Mouse (Mus musculus): ENCODE data around the gene Notch2.
A peak's percentile ranks its signal among the peaks of the same experiment; 100 is the strongest.

The Notch2 gene

DNA sequence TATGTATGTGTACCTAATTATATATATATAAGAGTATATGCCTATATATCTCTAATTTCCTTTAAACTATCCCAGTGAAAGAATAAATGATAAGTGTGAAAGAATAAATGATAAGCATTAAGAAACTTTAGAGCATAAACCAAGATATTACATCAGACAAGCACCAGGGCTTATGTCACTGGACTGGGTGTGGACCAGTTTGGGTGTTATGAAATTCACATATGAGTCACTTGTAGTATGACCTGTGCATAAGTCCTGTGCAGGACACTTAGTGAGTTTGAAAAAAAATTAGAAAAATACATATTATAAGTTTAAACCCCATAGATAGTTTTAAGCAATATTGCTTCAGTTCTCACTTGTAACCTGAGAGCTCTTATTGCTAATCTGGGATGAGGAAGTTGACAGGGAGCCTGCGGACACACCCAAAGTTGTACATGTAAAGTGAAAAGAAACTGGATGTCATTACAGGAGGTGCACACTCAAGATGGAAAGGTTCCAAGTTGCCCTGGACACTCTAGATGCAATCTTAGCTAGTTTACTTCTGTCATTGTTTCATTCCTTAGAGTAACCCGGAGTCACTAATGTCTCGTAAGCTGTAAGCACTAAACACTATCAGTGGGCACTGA is 19.3 kb upstream of the Notch2 start:
- DNase-seq (ENCODE audit: low spot score in 2 of 2): no peak

DNA sequence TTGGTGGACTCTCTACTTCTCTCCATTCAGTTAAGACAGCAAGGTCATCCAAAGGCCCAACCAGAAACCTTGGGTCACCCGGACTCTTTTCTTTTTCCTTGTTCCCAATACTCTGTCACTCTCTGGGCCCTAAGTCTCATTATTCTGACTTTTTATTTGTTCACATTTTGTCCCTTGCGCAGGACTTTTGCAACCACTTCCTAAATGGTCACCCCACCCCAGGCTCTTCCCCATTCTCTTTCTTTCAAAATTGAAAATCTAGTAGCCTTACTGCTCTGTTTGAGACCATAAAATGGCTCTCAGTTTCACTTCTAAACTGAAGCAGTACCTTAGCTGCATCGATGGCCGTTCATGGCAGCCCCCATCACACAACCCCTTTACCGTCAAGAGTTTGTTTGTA is 18.5 kb upstream of the Notch2 start:
- no peak for DNase-seq (ENCODE audit: low spot score in 2 of 2)

DNA sequence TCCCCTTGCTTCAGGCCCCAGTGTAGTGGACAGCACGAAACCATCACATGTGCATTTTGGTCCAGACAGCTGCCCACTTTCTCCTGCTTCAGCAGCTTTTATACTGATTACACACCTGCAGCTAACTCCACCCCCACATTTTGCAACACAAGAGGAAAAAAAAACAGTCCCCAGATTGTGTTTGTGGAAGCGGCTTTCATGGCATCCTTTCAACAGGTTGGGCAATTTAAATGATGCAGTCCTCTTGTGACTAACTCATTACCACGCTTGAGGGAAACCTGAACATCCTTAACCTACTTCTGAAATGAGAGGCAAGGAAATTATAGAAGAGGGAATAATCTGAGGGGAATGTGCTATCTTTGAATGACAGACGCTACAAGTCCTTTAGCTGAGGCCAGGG is 15.0 kb upstream of the Notch2 start:
- no peak for DNase-seq (ENCODE audit: low spot score in 2 of 2)

DNA sequence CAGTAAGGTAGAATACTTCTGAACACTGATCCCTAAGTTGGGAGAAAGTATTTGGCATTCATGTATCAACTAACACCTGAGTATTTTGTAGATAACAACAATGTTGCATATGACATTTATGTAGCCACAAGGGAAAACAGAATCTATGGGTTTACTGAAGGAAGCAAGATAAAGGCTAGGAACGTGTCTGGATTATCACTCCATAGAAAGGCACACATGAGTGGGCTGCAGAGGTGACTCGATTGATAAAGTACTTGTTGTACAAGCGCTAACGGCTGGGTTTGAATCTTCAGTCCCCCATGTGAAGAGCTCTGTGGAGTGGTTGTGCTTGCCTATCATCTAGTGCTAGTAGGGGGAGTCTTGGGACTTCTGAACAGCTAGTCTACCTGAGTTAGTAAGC is 9.8 kb upstream of the Notch2 start:
- DNase-seq (ENCODE audit: low spot score in 2 of 2): no peak

DNA sequence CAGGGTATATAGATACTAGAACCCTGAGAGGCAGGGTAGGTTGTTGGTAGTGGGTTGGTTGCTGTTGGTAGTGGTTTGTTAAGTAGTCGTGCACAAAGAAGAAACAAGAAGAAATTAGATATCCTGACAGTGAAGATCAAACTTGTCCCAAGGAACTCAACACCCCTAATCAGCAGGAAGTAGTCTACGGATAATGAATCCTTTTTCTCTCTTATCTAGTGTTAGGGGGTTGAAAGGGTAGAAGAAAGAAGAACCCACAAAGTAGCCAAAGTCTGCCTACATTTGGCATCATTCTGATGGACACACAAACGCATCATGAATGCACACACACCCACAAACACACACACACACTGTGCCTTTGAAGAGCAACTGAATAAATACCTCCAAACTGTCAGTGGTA is 9.1 kb upstream of the Notch2 start:
- DNase-seq (ENCODE audit: low spot score in 2 of 2): no peak

DNA sequence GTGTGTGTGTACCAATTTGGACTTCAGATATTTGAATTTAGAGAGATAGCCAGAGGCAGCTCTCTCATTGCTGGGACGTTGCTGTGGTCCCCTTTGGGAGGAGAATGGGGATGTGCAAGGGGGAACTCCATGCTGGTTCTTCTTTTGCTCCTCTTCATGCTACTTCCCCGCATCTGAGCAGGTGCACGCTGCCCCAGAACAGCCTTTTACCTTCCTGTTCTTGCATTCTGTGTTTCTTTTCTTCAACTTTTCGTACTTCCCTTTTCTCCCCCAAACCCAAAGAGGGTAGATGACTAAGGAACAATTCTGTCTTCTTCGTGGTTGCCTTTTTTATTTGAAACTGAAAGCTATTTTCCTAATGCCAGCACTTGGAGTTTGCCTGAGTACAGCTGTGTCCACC is 8.0 kb upstream of the Notch2 start:
- no peak for DNase-seq (ENCODE audit: low spot score in 2 of 2)

DNA sequence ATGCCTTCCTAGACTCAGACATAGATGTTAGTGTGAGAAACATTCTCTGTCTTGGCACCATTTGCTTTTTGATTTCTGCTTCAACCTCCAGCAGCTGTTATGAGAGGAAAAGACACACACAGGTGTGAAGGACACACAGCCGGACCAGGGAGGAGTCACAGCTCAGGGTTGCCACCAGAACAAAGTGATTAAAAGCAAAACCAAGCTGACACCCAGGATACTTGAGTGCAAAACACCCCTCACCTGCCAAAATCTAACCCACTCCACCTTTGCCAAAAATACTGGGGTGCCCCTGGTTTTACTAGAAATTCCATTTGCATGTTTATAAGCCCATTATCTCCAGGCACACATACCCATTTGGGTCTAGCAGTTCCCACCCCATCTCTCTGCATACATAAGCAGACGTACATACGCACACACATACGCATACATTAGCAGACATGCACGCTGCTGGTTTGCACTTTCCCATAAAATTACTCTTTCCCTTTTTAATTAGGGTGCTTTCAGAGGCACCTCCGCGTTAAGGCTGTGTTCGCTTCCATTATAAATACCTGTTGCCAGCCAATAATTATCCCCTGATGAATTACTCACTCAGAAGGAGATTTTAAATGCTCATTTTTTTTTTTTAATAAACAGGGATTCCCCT is 7.2 kb upstream of the Notch2 start:
- no peak for DNase-seq (ENCODE audit: low spot score in 2 of 2)

DNA sequence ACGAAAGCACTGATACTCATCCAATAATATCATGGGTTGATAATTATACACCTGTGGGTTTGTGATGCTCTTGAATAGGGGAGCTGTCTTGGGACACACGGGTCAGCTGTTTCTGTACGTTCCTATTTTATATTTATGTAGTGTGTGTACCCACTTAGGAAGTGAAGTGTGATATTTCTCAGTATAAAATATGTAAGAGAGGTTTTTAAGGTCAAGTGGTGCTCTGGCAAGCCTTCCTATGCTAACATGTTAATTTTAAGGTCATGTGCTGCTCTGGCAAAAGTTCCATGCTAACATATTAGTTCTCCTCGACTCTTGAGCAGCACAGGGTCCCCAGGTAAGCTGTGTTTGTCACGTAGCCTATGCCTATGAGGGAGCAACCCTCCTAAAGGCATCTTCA is 6.4 kb upstream of the Notch2 start:
- no peak for DNase-seq (ENCODE audit: low spot score in 2 of 2)

DNA sequence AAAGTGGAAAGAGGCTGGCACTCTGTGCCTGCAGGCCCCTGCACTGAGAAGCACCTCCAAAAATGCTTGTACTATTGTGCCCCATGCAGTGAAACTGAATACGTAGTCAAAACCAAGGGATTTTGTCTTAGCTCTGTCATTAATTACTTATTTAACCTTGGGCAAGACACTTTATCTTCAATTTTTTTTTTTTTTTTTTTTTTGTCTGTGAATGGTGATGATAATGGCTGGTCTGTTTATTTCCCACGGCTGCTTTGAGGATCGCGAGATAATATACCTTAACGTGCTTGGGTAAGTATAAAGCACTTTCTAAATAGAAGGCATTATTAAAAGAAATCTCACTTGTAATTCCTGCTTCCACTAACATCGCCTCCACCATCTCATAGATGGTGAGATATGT is 5.2 kb upstream of the Notch2 start:
- no peak for DNase-seq (ENCODE audit: low spot score in 2 of 2)

DNA sequence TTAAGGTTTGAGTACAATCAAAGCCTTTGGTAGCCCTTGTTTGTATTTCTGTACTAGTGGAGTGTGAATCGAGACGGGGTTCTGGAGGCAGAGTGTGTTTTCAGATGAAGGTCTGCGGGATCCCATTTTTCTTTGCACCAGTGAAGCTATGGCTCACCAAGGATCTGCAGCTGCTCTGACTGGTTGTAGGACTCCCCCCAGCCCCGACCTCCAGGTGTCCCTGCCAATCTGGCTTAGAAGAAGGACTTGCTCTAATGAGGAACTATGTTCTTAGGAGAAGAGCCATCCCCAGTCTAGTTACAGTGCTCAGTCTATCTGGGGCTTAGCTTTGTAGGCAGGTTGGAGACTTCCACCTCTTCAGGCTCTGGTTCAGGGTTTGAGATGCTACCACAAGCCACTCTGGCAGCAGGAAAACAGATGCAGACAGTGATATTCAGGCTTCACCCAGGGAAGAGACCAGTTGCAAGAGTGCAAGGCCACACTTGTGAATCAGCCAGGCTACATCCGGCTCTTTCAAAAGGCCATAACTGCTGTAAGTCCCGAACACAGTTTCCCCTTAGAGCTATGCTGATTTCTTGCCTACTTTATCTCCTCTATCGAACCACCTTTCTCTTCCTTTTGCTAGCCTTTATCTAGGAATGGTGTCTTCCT is 4.0 kb upstream of the Notch2 start:
- DNase-seq (ENCODE audit: low spot score in 2 of 2): no peak

DNA sequence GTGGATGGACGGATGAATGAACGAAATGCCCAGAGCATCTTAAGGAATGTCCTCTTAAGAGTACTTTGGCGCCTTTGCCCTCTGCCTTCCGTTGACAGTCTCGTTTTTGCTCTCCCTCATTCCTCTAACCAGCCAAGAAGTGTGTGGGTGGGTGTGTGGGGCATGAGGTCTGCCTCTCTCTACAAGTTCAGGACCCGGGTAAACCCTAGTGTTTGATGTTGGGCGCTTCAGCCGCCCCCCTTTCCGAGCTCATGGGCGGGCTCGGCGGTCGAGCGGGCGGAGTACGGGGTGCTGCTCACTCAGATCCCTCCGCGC is 284 bp upstream of the Notch2 start:
- DNase-seq (ENCODE audit: low spot score in 2 of 2): no peak

DNA sequence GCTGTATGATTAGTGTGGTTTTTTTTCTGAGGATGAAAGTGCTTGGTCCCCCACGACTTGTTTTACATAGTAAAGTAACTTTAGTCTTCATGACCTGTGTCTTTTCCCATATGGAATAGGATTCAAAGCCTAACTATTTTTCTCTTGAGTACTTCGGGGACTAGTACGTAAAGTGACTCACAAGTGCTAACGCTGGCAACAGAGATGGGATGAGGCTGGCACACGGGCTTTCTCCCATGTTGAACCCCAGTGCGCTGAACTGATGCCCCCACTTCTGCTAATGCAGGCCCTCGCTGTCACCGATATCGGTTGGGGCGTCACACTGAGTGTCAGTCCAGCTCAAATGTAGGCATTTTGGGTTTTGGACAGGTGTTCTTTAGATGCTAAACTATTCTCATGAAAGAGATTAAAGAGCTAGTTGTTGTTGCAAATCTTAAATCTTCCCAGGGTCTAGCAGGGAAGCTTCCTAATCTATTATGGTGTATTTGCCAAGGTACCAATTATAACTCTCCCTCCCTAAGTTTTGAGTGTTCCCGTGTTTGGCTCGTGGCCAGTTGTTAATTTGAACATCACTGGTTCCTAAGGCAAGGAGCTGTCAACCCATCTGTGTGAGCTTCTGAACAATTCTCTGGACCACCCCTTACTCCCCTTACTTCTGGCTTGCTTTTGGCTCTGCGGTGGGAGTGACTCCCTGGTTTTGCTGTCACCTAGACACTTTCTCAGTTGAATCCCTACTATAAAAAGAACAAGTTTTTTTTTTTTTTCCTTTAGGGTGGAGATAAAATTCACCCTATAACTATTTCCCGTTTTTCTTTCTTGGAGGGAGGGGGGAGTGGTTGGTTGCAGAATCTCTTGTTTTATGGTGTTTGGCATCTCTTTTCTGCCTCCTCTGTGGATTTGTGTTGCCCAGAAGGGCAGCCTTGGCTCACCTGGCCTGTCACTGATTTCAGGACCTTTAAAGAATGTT is 2.2 kb downstream of the Notch2 start:
- DNase-seq (ENCODE audit: low spot score in 2 of 2): no peak

DNA sequence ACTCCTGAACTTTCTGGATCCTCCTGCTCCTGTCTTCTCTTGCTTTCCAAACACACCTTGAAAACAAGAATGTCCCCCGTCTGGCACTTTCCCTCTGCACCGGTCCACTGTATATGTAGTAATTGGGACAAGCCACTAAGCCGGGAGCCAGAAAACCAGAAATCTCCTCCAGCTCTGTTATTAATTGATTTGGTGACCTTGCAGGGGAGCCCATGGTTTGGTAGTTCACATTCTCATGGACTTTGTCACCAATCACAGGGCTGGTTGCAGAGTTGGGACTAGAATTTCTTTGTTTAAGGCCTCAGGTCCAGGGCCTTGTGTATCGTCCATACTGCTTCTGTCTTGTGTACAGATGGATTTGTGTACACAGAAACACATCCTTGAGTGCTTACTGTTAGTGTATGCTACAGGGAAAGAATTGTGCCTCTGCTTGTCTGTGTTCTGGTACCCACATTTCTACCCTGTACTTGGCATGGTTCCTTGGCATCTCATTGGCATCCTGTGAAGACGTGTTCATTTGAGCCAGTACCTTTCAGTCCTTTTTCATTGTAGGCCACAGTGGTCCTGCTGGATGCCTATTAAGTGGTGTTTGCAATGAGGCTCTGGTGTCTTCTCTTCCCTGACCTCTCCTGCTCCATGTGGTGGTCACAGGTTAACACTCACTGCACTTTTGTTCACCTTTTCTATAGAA is 3.7 kb downstream of the Notch2 start:
- no peak for DNase-seq (ENCODE audit: low spot score in 2 of 2)

DNA sequence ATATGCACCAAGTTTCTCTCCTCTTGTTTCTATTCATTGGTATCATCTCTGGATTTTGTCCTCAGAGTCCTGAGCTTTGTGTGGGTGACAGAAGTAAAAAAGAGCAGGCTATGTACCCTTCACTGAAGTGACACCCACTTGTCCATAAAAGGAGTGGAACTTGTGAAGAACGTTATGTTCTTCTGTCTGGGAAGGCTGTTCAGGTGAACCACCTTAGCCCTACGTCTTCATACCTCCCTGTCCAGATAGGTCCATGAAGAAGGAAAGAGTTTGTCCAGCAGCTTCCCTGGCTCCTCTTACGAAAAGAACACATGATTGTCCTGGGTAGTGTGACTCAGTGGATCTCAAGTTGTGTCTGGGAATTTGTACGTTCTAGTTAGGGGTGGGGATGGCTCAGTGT is 4.9 kb downstream of the Notch2 start:
- no peak for DNase-seq (ENCODE audit: low spot score in 2 of 2)

DNA sequence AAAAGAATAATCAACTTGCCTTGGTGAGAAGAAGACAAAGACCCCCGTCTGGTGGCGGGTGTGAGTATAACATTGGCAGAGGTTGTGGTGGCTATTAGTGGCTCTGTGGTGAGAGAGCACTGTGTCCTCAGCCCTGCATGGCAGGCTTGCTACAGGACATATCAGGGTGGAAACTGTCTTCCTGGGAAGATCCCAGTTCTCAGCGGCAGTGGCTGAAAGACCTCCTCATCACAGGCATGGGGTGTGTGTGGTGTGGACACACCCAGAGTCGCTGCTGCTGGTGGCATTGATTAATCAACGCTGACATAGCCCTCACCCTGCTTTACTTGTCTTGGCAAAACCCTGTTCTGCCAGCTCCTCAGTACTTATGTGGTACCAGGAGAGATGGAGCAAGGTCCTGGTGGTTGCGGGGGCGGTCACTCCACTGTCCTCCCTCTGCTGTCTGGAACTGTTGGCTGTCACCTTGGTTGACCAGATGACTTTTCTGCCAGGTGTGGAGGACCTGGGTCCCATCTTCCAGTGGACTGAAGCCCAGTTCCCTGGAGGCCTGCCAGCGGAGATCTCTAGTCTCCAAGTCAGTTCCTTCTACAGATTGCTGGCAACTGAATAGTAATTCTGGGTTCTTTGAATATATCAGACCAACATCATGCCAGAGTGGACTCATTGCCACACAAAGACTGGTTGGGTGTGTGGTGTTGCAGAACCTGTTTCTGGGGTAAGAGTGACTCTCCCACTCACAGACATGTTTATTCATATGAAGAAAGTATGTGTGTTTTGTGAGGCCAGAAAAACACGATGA is 7.3 kb downstream of the Notch2 start:
- DNase-seq (ENCODE audit: low spot score in 2 of 2): no peak

DNA sequence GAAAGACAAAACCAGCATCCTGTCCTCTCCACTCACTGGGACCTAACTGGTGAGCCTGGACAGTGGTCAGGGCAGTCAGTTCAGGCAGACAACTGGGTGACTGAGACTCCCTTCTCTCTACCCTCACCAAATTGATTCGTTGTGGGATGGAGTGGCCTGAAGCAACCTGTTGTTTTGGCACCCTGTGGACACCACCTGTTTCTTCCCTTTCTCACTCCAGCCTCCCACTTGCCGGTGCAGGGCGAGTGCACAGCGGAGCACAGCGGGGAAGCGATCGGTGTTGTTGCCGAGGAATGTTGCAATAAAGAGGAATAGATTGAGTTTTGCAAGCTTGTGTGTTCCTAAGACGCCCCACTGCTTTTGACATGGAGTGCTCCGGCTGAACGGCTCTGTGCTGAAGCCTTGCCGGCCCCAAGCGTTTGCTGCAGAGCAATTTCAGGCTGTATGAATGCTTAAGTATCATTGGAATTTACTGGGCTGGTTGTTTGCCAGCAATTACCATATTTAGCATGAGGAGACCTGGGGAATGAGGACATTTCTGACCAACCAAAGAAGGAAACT is 11.0 kb downstream of the Notch2 start:
- no peak for DNase-seq (ENCODE audit: low spot score in 2 of 2)

DNA sequence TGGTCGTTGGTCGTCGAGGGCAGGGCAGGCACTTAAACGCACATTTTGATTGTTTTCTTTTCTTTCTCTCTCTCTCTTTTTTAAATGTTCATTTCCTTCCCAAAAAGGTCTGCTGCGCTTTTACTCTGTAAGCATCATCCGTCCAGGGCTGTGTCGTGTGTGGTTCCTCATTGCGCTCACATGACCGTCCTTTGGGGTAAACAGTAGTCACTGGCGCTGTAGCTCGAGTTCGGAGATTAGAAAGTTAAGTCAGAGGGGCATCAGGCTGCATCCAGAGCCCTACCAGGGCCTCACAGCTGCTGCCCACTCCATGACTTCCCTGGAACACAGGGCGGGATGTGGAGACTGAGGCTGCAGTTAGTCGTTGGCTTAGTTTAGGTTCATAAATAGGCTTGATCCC is 12.2 kb downstream of the Notch2 start:
- peak in 1 of 2 experiments; percentile 8 for DNase-seq (ENCODE audit: low spot score in 2 of 2)

DNA sequence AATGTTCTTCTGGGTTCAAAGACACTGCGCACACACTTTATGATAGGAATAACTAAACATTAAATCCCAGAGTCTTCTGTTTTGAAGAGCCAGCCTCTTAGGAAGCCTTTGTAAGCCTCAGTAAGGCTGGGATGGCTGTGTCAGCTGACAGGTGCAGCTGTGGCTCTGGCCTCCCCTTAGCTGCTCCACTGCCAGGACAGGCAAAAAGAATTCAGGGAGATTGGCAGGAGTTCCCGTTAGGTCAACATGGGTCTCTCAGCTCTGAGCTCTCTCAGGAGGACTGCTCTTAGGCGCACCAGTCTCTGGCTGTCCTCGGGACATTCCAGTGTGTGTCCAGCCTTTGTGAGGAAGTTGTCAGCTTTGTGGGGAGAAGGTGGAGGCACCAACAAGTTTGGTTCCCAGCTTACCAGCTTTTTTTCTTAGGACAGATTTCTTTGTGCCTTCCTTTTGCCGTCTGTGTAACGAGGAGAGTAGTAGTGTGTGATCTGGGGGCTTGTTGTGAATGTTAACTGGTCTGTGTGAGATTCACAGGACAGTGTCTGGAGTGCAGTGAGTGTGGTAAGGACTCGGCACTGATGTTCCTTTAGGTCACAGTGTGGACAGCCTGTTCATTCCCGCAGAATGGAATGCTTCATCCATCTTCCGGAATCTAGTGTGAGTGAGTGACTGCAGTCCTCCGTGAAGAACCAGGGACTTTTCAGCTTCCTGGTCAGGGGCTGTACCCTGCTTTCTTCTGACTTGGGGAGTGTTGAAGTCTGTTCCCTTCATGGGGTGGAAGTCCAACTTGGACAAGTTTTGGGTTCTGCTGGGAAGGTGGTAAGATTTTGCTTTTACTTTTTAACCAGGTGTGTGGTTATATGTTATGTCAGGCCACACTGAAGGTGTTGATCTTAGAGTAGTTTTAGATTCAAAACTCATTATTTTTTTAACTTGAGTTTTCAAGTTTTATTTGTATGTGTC is 12.9 kb downstream of the Notch2 start:
- DNase-seq (ENCODE audit: low spot score in 2 of 2): peak in 1 of 2 experiments; percentile 19

DNA sequence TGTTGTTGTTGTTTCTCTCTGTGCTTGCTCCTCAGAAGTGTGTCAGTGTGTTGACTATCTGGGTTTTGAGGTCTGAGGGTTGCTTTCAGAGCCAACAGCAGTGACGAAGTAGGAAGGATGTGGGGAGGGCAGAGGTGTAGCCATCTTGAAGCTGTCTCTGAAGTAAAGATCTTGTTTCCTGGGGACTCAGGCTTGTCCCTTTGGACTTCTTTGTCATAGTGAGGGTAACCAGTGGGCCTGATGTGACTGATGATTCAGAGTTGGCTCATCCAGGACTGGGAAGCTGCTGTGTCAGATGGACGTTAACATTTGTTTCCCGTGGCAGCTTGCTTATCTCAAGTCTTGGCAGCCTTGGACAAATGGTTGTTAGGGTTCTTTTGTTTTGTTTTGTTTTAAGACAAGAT is 14.0 kb downstream of the Notch2 start:
- DNase-seq (ENCODE audit: low spot score in 2 of 2): no peak

DNA sequence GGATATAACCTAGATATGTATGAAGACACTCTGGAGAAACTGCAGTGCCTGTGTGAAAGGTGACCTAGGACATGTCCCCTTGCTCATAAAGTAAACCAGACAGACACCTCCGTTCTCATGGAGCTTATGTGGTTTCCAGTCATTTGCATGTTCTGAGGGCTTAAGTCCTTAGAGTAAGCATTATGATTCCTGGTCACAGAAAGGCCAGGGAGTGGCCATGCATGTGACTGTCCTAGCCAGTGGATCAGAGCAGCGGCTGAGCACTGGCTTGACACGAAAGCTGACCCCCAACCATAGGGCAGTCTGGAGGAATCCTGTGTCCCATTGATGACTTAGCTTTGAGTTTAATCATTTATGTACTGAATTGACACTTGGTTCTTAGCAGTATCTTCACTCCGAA is 14.7 kb downstream of the Notch2 start:
- no peak for DNase-seq (ENCODE audit: low spot score in 2 of 2)
